Mouse (Mus musculus) limb, embryonic 11.5 days (tissue): Measurements from ENCODE around the gene Tnpo3. TPM values are rescaled to one million over a fixed set of nuclear protein-coding genes. Genes with fewer than 3 reads are reported as not detected.
"Not testable (repeated sequence)": the region's sequence is repeated elsewhere in the genome, so short reads cannot be mapped to it uniquely, and the experiment has no call there.

Experiments used
- ATAC-seq: fragments of 200-750 bp; cut with Nextera tagmentation; 2 replicates; pipeline ENCODE4 v1.8.0; 2017; ENCODE audit warnings: low read depth; ENCODE audit not compliant: insufficient number of reproducible peaks, low FRiP score, low TSS enrichment
- DNase-seq: peaks from one replicate; pipeline ENCODE4 v3.0.0-alpha.2; 2015; ENCODE audit warnings: low spot score
- H3K27ac ChIP-seq: fragments of 300-500 bp; sonication (generic); replicated peaks from 2 replicates; pipeline ENCODE4 v1.5.1; 2014; ENCODE audit warnings: low read depth, mild to moderate bottlenecking, low read length
- H3K27me3 ChIP-seq: fragments of 300-500 bp; sonication (generic); 2 replicates; pipeline ENCODE4 v1.6.1; 2014; ENCODE audit warnings: mild to moderate bottlenecking, low read length, mixed read lengths; ENCODE audit not compliant: control insufficient read depth, insufficient read depth
- H3K36me3 ChIP-seq: fragments of 300-500 bp; sonication (generic); 2 replicates; pipeline ENCODE4 v1.6.1; 2014; ENCODE audit warnings: mild to moderate bottlenecking, low read length, moderate library complexity, mixed read lengths; ENCODE audit not compliant: control insufficient read depth, insufficient read depth
- H3K4me1 ChIP-seq: fragments of 300-500 bp; sonication (generic); 2 replicates; pipeline ENCODE4 v1.6.1; 2014; ENCODE audit warnings: low read length, mixed read lengths; ENCODE audit not compliant: control insufficient read depth, insufficient read depth
- H3K4me2 ChIP-seq: fragments of 300-500 bp; sonication (generic); 2 replicates; pipeline ENCODE4 v1.6.1; 2014; ENCODE audit warnings: low read depth, mild to moderate bottlenecking, moderate library complexity; ENCODE audit not compliant: severe bottlenecking
- H3K4me3 ChIP-seq: fragments of 300-500 bp; sonication (generic); 2 replicates; pipeline ENCODE4 v1.5.1; 2014; ENCODE audit warnings: low read depth, low read length
- H3K9ac ChIP-seq: fragments of 300-500 bp; sonication (generic); 2 replicates; pipeline ENCODE4 v1.6.1; 2014; ENCODE audit warnings: mild to moderate bottlenecking, low read length
- H3K9me3 ChIP-seq: fragments of 300-500 bp; sonication (generic); 2 replicates; pipeline ENCODE4 v1.6.1; 2016; ENCODE audit warnings: low read length; ENCODE audit not compliant: control insufficient read depth
- WGBS: fragments of 180-500 bp; shearing (Covaris S2); extraction: QIAGEN DNeasy Blood & Tissue Kit; methylation state at CpG from one replicate; pipeline ENCODE4 v1.1.7; 2014; 5-methylcytosine and 5-hydroxymethylcytosine counted together
- polyA plus RNA-seq: library from polyadenylated mRNA; unstranded; fragments of >200 nt; fragmentation: Nextera tagmentation; extraction: Ambion mirVana; gene quantifications from 2 replicates; pipeline ENCODE4 v1.2.1, GENCODE M21; 2014

Tnpo3 gene
- polyA plus RNA-seq, 1 experiment from 2014 or later = 109 TPM

- no peak for ATAC-seq
- H3K27me3 ChIP-seq = 0 out of 2 replicates have a peak, but pooled peaks cover 2% of the 10 kb centered on the region
- H3K4me1 ChIP-seq = no peaks in the 10 kb centered on the region
- DNase-seq = no peak
- H3K9ac ChIP-seq = no peak overlapping the region
- no peak overlapping the region for H3K27ac ChIP-seq
- H3K36me3 ChIP-seq = no peaks in the 10 kb centered on the region
- no peak overlapping the region for H3K4me2 ChIP-seq
- WGBS = 91% methylated on average over 2 of the region's 2 CpGs
- H3K9me3 ChIP-seq = no peaks in the 10 kb centered on the region
- no peak overlapping the region for H3K4me3 ChIP-seq
Observed at GRCm38 (mm10) chr6:29627756-29628155, 18.1 kb upstream of the Tnpo3 start.

- DNase-seq = no peak
- Histone ChIP-seq H3K4me2 (no peak overlapping the region), H3K4me3 (no peak overlapping the region), H3K27ac (no peak overlapping the region), H3K9ac (no peak overlapping the region), H3K4me1 (no peaks in the 10 kb centered on the region), H3K36me3 (no peaks in the 10 kb centered on the region), H3K9me3 (no peaks in the 10 kb centered on the region), H3K27me3 (no peaks in the 10 kb centered on the region)
- 94% methylated on average over 2 of the region's 2 CpGs for WGBS
- ATAC-seq = no peak
Observed at GRCm38 (mm10) chr6:29623857-29624256, 14.2 kb upstream of the Tnpo3 start.

DNA sequence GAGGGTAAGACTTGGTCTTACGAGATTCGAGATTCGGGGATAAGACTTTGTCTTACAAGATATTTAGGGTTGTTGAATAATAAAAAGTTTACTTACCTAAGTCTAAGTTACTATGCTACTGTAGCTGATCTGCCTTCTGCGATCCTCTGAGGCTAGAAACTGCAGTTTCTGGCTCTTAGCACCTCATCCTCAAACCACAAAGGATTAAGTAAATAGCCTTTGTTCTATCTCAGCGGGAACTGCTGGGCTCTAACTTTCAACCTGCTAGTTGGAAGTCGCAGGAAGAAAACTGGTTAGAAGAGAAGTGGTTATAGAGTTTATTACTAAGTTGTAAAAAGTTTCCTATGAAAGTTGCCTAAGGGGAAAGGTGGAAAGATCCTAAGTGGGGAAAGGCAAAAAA is 12.6 kb upstream of the Tnpo3 start:
- no peak overlapping the region for H3K27ac ChIP-seq
- WGBS = 38% methylated on average over 6 of the region's 6 CpGs
- H3K4me2 ChIP-seq = no peak overlapping the region
- H3K4me1 ChIP-seq = no peaks in the 10 kb centered on the region
- H3K9me3 ChIP-seq = no peaks in the 10 kb centered on the region
- H3K9ac ChIP-seq = no peak overlapping the region
- no peak for ATAC-seq
- no peaks in the 10 kb centered on the region for H3K36me3 ChIP-seq
- H3K4me3 ChIP-seq = no peak overlapping the region
- H3K27me3 ChIP-seq = no peaks in the 10 kb centered on the region
- DNase-seq = no peak

DNA sequence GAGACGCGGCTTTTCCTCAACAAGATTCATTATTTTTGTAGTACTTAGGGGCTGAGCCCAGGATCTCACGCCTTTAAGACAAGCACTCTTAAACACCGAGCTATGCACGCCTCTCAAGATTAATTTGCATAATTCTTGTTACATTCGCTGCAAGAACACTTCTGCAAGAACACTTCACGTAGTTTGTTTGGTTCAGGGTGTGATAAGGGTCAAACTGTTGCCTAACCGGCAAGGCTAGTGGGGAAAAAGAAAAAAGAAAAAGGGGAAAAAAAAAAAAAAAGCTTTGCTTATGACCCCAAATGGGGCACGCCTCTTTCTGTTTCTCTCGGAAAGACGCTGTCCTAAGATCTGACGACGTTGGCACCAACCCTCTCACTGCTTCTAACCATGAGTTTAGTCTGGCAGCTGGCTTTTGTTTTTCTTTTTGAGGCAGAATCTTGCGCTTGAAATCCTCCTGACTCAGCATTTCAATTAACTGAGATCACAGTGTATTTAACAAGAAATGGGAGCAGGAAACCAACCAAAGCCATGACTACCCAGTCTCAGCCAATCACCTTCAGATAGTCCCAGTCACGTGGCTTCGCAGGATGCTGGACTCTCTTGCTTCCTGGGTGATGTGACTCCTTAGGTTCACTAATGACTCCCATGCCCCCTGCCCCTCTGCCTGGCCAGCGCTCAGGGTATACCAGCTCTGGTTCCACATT is 11.3 kb upstream of the Tnpo3 start:
- ATAC-seq (no peak), DNase-seq (no peak)

DNA sequence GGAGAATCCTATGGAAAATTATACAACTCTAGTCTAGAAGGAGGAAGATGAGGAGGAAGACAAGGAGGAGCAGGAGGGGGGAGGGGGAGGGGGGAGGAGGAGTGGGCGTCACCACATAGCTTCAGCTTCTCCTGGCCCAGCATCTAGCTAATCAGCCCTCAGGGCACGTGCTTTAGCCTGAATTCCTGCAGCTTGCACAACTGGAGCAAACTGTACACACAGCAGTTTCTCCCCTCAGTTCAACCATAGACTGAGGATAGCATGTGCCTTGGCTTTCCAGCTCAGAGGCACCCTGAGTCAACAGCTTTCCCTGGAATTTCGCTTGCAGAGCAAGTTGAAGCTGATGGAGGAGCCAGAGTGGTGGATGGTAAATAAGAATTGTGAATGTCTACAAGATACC is 10.5 kb upstream of the Tnpo3 start:
- H3K4me1 ChIP-seq = no peaks in the 10 kb centered on the region
- no peaks in the 10 kb centered on the region for H3K27me3 ChIP-seq
- DNase-seq (no peak), ATAC-seq (no peak)
- no peak overlapping the region for H3K4me2 ChIP-seq
- no peaks in the 10 kb centered on the region for H3K9me3 ChIP-seq
- no peak overlapping the region for H3K9ac ChIP-seq
- 50% methylated on average over 3 of the region's 3 CpGs for WGBS
- no peak overlapping the region for H3K27ac ChIP-seq
- H3K4me3 ChIP-seq = no peak overlapping the region
- H3K36me3 ChIP-seq = no peaks in the 10 kb centered on the region

More for the DNA sequence above, 11.3 kb upstream of the Tnpo3 start:
- Histone ChIP-seq H3K27me3 (no peaks in the 10 kb centered on the region), H3K4me1 (no peaks in the 10 kb centered on the region), H3K9ac (no peak overlapping the region), H3K4me2 (no peak overlapping the region), H3K36me3 (no peaks in the 10 kb centered on the region), H3K4me3 (no peak overlapping the region), H3K9me3 (no peaks in the 10 kb centered on the region), H3K27ac (no peak overlapping the region)
- WGBS = 62% methylated on average over 17 of the region's 17 CpGs

- Histone ChIP-seq H3K4me2 (peak overlapping the region; percentile 45), H3K4me3 (peak overlapping the region; percentile 99), H3K9ac (peak overlapping the region; percentile 95)
- H3K9me3 ChIP-seq, DNase-seq, H3K27ac ChIP-seq, H3K4me1 ChIP-seq, H3K36me3 ChIP-seq, H3K27me3 ChIP-seq, ATAC-seq: not testable (repeated sequence)
- WGBS = 29% methylated on average over 13 of the region's 13 CpGs
Observed at GRCm38 (mm10) chr6:29610020-29610640, 443 bp upstream of the Tnpo3 start.

DNA sequence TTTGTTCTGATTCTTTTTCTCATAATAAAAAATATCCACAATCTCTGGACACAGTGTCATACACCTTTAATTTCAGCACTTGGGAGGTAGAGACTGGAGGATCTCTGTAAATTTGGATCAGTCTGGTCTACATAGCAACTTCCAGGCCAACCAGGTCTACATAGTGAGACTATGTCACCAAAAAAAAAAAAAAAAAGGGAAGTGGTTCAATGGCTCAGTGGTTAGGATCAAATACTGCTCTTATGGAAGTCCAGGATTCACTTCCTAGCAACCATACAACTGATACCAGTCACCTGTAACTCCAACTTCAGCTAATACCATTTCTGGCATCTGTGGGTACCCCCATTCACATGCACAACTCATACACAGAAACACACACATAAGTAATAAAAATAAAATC is 9.5 kb downstream of the Tnpo3 start:
- Histone ChIP-seq H3K4me3 (no peak overlapping the region), H3K9ac (no peak overlapping the region), H3K9me3 (no peaks in the 10 kb centered on the region), H3K36me3 (no peaks in the 10 kb centered on the region), H3K27me3 (no peaks in the 10 kb centered on the region), H3K4me1 (no peaks in the 10 kb centered on the region), H3K27ac (no peak overlapping the region), H3K4me2 (no peak overlapping the region)
- no peak for DNase-seq
- no peak for ATAC-seq

- H3K9me3 ChIP-seq = no peaks in the 10 kb centered on the region
- ATAC-seq (no peak), DNase-seq (no peak)
- H3K4me3 ChIP-seq = no peak overlapping the region
- H3K4me2 ChIP-seq = no peak overlapping the region
- 97% methylated on average over 2 of the region's 2 CpGs for WGBS
- H3K36me3 ChIP-seq = no peaks in the 10 kb centered on the region
- no peaks in the 10 kb centered on the region for H3K4me1 ChIP-seq
- H3K27me3 ChIP-seq = no peaks in the 10 kb centered on the region
- no peak overlapping the region for H3K27ac ChIP-seq
- no peak overlapping the region for H3K9ac ChIP-seq
Observed at GRCm38 (mm10) chr6:29595656-29596055, 14.0 kb downstream of the Tnpo3 start.
